Mouse (Mus musculus) cerebellum, adult 2 months (tissue): ENCODE results near the gene Ppp3ca. TPM values are rescaled to one million over a fixed set of nuclear protein-coding genes. Genes with fewer than 3 reads are reported as not detected.
A peak's percentile ranks its signal among the peaks of the same experiment; 100 is the strongest.

ENCODE experiments used
- DNase-seq, 2 experiments: peaks; one replicate each; pipeline ENCODE4 v3.0.0; 2021
- H3K27ac ChIP-seq: fragments of 200-500 bp; 2 replicates; pipeline ENCODE4 v1.5.1; 2012; ENCODE audit warnings: low read length, control low read depth, inconsistent platforms; ENCODE audit not compliant: insufficient read depth
- H3K27me3 ChIP-seq: fragments of 200-500 bp; 2 replicates; pipeline ENCODE4 v1.6.1; 2012; ENCODE audit warnings: inconsistent platforms, mild to moderate bottlenecking, low read length, moderate library complexity; ENCODE audit not compliant: control insufficient read depth, insufficient read depth
- H3K4me1 ChIP-seq: fragments of 200-500 bp; 2 replicates; pipeline ENCODE4 v1.6.1; 2011; ENCODE audit warnings: low read length; ENCODE audit not compliant: control insufficient read depth, insufficient read depth
- H3K4me3 ChIP-seq: fragments of 200-500 bp; replicated peaks from 2 replicates; pipeline ENCODE3; 2011; ENCODE audit warnings: mild to moderate bottlenecking, low read depth, low read length, control low read depth; ENCODE audit not compliant: insufficient read depth
- CTCF ChIP-seq: fragments of 200-500 bp; IDR thresholded peaks from 2 replicates; pipeline ENCODE4 v1.5.1; 2011; ENCODE audit warnings: low read depth, mild to moderate bottlenecking, control low read depth, low read length, moderate library complexity, borderline replicate concordance; ENCODE audit not compliant: insufficient read depth
- POLR2A ChIP-seq: fragments of 200-500 bp; IDR thresholded peaks from 2 replicates; pipeline ENCODE4 v1.6.1; 2011; ENCODE audit warnings: low read length, control low read depth, borderline replicate concordance; ENCODE audit not compliant: insufficient read depth
- WGBS: fragments of 180-500 bp; shearing (Covaris S2); methylation state at CpG from one replicate; pipeline ENCODE4 v1.1.7; 2018; 5-methylcytosine and 5-hydroxymethylcytosine counted together
- polyA plus RNA-seq: library from polyadenylated mRNA; depleted of rRNA; stranded (reverse); fragments of >200 nt; gene quantifications from 2 replicates; pipeline ENCODE4 v1.2.3, GENCODE M21; 2012

Ppp3ca gene
- polyA plus RNA-seq, 1 experiment: 334 TPM

DNA sequence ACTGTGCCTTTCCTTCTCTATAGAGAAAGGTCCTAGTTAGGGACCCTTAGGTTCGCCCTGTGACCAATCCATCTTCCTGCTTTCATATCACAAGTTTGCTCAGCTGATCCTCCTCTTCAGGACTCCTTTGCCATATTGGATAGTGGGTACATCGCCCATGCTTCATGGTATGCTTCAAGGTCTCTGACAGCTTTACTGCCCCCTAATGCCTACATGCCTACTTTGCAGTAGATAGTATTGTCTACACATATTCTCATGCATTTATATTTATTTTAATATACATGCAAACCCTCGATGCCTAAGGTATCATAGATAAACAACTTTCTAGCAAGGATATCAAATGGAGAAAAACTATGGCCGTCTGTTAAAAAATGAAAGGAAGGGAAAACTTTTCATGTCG lies 193.2 kb downstream of the Ppp3ca start:
- no peak for DNase-seq
- H3K27ac ChIP-seq: no peak overlapping the region
- no peaks in the 10 kb centered on the region for H3K27me3 ChIP-seq
- H3K4me1 ChIP-seq: peaks cover 3% of the 10 kb centered on the region; the same call in 1 of the 2 replicates
- 81% methylated on average over 5 of the region's 5 CpGs for WGBS
- no peak for TF ChIP-seq CTCF
- TF ChIP-seq POLR2A: no peak
- no peak overlapping the region for H3K4me3 ChIP-seq

DNA sequence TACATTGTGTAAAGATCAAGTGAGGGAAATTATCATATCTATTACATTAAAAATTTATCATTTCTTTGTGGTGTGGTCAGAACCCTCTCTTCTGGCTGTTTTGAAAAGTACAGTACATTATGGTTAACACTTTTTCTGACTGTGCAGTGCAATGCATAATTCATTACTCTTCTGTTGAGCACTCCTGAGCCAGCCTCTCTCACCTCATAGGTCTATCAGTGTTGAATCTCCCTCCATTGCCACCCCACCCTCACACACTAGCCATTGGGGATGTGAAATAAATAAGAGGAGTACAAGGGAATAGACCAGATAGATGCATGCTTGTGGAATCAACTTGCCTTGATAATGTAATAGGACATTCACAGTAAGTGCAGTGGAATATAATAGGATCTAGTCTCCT lies 194.4 kb downstream of the Ppp3ca start:
- no peak for DNase-seq
- no peak for TF ChIP-seq POLR2A
- no peak for TF ChIP-seq CTCF
- no peak overlapping the region for H3K27ac ChIP-seq
- peaks cover 3% of the 10 kb centered on the region; the same call in 1 of the 2 replicates for H3K4me1 ChIP-seq
- H3K27me3 ChIP-seq: no peaks in the 10 kb centered on the region
- no peak overlapping the region for H3K4me3 ChIP-seq

GRCm38 (mm10) chr3:136865176-136865859 lies 195.4 kb downstream of the Ppp3ca start:
- WGBS: 86% methylated on average over 4 of the region's 4 CpGs
- no peak for DNase-seq
- Histone ChIP-seq H3K4me1 (peaks cover 3% of the 10 kb centered on the region; the same call in 1 of the 2 replicates), H3K27ac (no peak overlapping the region), H3K4me3 (no peak overlapping the region), H3K27me3 (no peaks in the 10 kb centered on the region)
- TF ChIP-seq CTCF (no peak), POLR2A (no peak)

DNA sequence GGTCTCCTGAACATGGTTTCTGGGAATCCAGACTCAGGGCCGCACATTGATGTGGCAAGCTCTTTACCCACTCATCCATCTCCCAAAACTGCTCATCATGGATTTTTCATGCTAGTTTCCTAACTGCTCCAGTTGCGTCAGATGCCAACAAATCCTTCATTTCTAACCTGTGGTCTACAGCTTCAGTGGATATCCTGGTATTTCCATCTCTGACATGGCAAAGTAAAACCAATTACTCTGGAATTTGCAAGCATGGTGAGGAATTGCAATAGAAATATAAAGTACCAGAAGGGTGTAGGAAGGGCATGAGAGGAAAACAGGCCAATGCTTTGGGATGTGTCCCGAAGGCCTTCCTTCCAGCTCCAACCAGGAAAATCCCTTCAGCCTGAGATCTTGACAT lies 196.2 kb downstream of the Ppp3ca start:
- H3K4me1 ChIP-seq: peaks cover 3% of the 10 kb centered on the region; the same call in 1 of the 2 replicates
- H3K4me3 ChIP-seq: no peak overlapping the region
- no peaks in the 10 kb centered on the region for H3K27me3 ChIP-seq
- TF ChIP-seq POLR2A: no peak
- TF ChIP-seq CTCF: no peak
- 81% methylated on average over 3 of the region's 3 CpGs for WGBS
- H3K27ac ChIP-seq: no peak overlapping the region
- no peak for DNase-seq

DNA sequence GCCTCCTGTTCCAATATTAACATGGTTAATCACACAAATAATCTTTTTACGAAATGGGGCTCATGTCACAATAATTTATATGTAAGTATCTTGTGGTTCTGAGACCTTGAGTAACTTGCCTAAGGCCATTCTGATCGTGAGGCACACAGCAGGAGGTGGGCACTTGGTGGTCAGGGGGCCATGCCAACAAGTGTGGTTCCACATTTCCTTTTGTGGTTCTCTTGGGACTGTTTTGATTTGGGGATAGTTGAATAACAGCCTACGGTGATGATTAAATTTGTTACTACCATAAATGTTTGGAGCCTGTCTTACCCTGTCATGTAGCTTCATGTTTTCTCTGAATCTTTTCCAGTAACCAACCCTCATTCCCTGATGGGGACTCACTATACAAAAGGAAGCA lies 196.6 kb downstream of the Ppp3ca start:
- no peak for TF ChIP-seq CTCF
- no peak for TF ChIP-seq POLR2A
- Histone ChIP-seq H3K27ac (no peak overlapping the region), H3K4me3 (no peak overlapping the region), H3K4me1 (peaks cover 3% of the 10 kb centered on the region; the same call in 1 of the 2 replicates), H3K27me3 (no peaks in the 10 kb centered on the region)
- 52% methylated on average over 3 of the region's 3 CpGs for WGBS
- no peak for DNase-seq

GRCm38 (mm10) chr3:136867366-136867765 lies 197.4 kb downstream of the Ppp3ca start:
- peaks cover 10% of the 10 kb centered on the region; the same call in 1 of the 2 replicates for H3K4me1 ChIP-seq
- no peak overlapping the region for H3K4me3 ChIP-seq
- H3K27ac ChIP-seq: no peak overlapping the region
- TF ChIP-seq CTCF (no peak), POLR2A (no peak)
- no peak for DNase-seq
- 77% methylated on average over 2 of the region's 2 CpGs for WGBS
- no peaks in the 10 kb centered on the region for H3K27me3 ChIP-seq

- H3K27me3 ChIP-seq: no peaks in the 10 kb centered on the region
- peak; percentile 37 for DNase-seq
- H3K27ac ChIP-seq: no peak overlapping the region
- no peak for TF ChIP-seq CTCF
- no peak for TF ChIP-seq POLR2A
- peaks cover 24% of the 10 kb centered on the region for H3K4me1 ChIP-seq
- no peak overlapping the region for H3K4me3 ChIP-seq
- WGBS: 54% methylated on average over 14 of the region's 14 CpGs
Measured at GRCm38 (mm10) chr3:136871772-136872532, 202.0 kb downstream of the Ppp3ca start.
